15 mouse cellular contexts compared by ENCODE assay signal in the genomic region with DNA sequence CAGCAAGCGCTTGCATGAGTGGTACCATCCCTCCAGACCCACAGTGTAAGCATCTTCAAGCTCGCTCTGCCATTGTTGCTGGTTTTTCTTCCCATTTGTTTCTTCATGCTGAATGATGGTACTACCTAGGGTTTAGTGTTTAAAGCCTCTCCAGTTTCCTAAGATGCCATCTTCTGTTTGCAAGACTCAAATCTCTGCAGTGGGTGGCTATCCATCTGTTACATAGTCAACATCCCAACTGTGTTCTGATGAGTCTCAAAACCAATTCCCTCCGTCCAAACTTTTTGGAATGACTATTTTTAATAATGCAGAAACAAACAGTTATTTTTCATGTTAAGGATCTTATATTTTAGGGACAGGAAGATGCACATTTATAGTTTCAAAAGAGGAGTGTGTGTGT.
A peak's percentile ranks its signal among the peaks of the same experiment; 100 is the strongest.
DNase-seq lines count a peak whose midpoint lies in the region.
"Had no signal": no experiment of that assay in that cellular context is flagged by ENCODE, and none has a peak within 500 bp of the region (broad histone marks: within the 10 kb centered on the region; RNA-seq: fewer than 3 reads in every experiment).

No protein-coding gene starts in this region.

- peak; percentile 21 to 56 for DNase-seq in layer of hippocampus, adult 18-20 months (ENCODE audit: low spot score in 2 of 2)
- DNase-seq in layer of hippocampus, postnatal 36 days = no peak
- DNase-seq in right cerebral cortex, adult 18-20 months = peak; percentile 17
- no peak for DNase-seq in right cerebral cortex, postnatal 25 days
- DNase-seq in layer of hippocampus, adult 9-11 months = peak; percentile 40
- DNase-seq in cerebellum, postnatal 4 days (ENCODE audit: low spot score in 2 of 2) = no peak
- DNase-seq: adrenal gland, adult 2 months; adrenal gland, postnatal 25 days; cerebellum, adult 2 months; cerebellum, postnatal 10 days; embryo, embryonic 11 days; gastrocnemius, postnatal 10 days; heart, adult 18-20 months; heart, postnatal 10 days; heart, postnatal 4 days had no signal

Comparison
In these comparisons a context has a peak if more than half of its experiments do, and no peak if none do; other contexts are left out.
1. DNase-seq: peak in layer of hippocampus, adult 18-20 months (2 of 2), right cerebral cortex, adult 18-20 months (single experiment) and layer of hippocampus, adult 9-11 months (single experiment); none in layer of hippocampus, postnatal 36 days (0 of 2), right cerebral cortex, postnatal 25 days (single experiment) and cerebellum, postnatal 4 days (0 of 2).